Mouse (Mus musculus): ENCODE data around the gene Abcf1.

The Abcf1 gene

GRCm38 (mm10) chr17:35969418-35970389 is at the start of gene Abcf1:
Gene Abcf1 (minus strand): TSS chr17:35969761.
- peak; percentile 96 to 99 for DNase-seq (ENCODE audit: low spot score in 2 of 2)

GRCm38 (mm10) chr17:36018979-36019378 is 49.4 kb upstream of the Abcf1 start:
- DNase-seq (ENCODE audit: low spot score in 2 of 2), result no peak

GRCm38 (mm10) chr17:36017046-36017445 is 47.5 kb upstream of the Abcf1 start:
- no peak for DNase-seq (ENCODE audit: low spot score in 2 of 2)

- DNase-seq (ENCODE audit: low spot score in 2 of 2), result no peak
Measured at GRCm38 (mm10) chr17:36014977-36015376, 45.4 kb upstream of the Abcf1 start.

GRCm38 (mm10) chr17:36004409-36004808 is 34.8 kb upstream of the Abcf1 start:
- DNase-seq (ENCODE audit: low spot score in 2 of 2), result peak in 1 of 2 experiments; percentile 36

GRCm38 (mm10) chr17:36003331-36003730 is 33.8 kb upstream of the Abcf1 start:
- DNase-seq (ENCODE audit: low spot score in 2 of 2), result no peak

- DNase-seq (ENCODE audit: low spot score in 2 of 2), result no peak
Measured at GRCm38 (mm10) chr17:36001966-36002365, 32.4 kb upstream of the Abcf1 start.

- no peak for DNase-seq (ENCODE audit: low spot score in 2 of 2)
Measured at GRCm38 (mm10) chr17:36001121-36001897, 31.7 kb upstream of the Abcf1 start.

GRCm38 (mm10) chr17:36000349-36000748 is 30.8 kb upstream of the Abcf1 start:
- DNase-seq (ENCODE audit: low spot score in 2 of 2), result no peak

GRCm38 (mm10) chr17:35999356-35999755 is 29.8 kb upstream of the Abcf1 start:
- no peak for DNase-seq (ENCODE audit: low spot score in 2 of 2)

GRCm38 (mm10) chr17:35998545-35999305 is 29.2 kb upstream of the Abcf1 start:
- no peak for DNase-seq (ENCODE audit: low spot score in 2 of 2)

GRCm38 (mm10) chr17:35997713-35998510 is 28.4 kb upstream of the Abcf1 start:
- peak in 1 of 2 experiments; percentile 26 for DNase-seq (ENCODE audit: low spot score in 2 of 2)

- peak; percentile 90 to 93 for DNase-seq (ENCODE audit: low spot score in 2 of 2)
Measured at GRCm38 (mm10) chr17:35996949-35997348, 27.4 kb upstream of the Abcf1 start.

GRCm38 (mm10) chr17:35994879-35995240 is 25.3 kb upstream of the Abcf1 start:
- DNase-seq (ENCODE audit: low spot score in 2 of 2), result no peak

GRCm38 (mm10) chr17:35994175-35994878 is 24.8 kb upstream of the Abcf1 start:
- peak; percentile 44 to 79 for DNase-seq (ENCODE audit: low spot score in 2 of 2)

GRCm38 (mm10) chr17:35993675-35994074 is 24.1 kb upstream of the Abcf1 start:
- peak; percentile 62 to 63 for DNase-seq (ENCODE audit: low spot score in 2 of 2)

- no peak for DNase-seq (ENCODE audit: low spot score in 2 of 2)
Measured at GRCm38 (mm10) chr17:35991781-35992180, 22.2 kb upstream of the Abcf1 start.

- DNase-seq (ENCODE audit: low spot score in 2 of 2), result no peak
Measured at GRCm38 (mm10) chr17:35981776-35982175, 12.2 kb upstream of the Abcf1 start.

- peak; percentile 24 to 53 for DNase-seq (ENCODE audit: low spot score in 2 of 2)
Measured at GRCm38 (mm10) chr17:35980363-35980754, 10.8 kb upstream of the Abcf1 start.
